Mouse (Mus musculus): Measurements from ENCODE around the gene Sorcs3.

GRCm38 (mm10) chr19:48706924-48707320 is 501.1 kb downstream of the Sorcs3 start:
- TF ChIP-seq CTCF (IDR thresholded peaks at IDR 0.05; ENCODE audit: extremely low read depth, insufficient read length, insufficient replicate concordance, low read depth, low read length) (no peak), POLR2A (IDR thresholded peaks at IDR 0.05; ENCODE audit: low read depth, low read length) (no peak)
